Comparison of ENCODE assay signal across 10 mouse cellular contexts in the genomic region with DNA sequence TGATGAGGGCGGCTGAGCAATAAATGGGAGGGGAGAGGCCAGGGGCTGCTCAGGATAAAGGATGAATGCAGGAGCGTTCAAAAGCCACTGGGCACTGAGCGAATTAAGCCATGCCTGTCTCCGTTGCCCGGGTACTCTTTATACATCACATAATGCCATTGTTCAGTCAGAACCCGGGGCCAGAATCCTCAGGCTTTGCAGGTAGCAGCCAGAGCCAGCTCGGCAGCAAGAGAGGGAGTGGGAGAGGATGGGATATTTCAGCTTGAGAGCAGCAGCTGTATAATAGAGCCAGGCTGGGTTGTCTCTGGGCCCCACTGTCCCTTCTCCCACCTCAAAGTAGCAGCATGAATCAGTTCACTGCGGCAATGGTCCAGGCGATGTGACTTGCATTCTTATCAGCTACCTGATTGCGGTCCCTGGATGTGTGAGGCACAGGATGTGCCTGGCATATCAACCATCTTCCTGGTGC.
DNase-seq lines count a peak whose midpoint lies in the region; ATAC-seq and TF ChIP-seq lines count a peak whose summit lies in the region.
"Had no signal": no experiment of that assay in that cellular context is flagged by ENCODE, and none has a peak within 500 bp of the region (broad histone marks: within the 10 kb centered on the region; RNA-seq: fewer than 3 reads in every experiment).

No protein-coding gene starts in this region.

- TF ChIP-seq CTCF in hindbrain, postnatal 0 days (IDR thresholded peaks at IDR 0.05; ENCODE audit: low read depth) = no peak

- H3K27ac ChIP-seq in forebrain, embryonic 10.5 days = peak overlapping the region; percentile 93
- H3K27ac ChIP-seq in hindbrain, postnatal 0 days = peak overlapping the region; percentile 94
- H3K27ac ChIP-seq in midbrain, embryonic 14.5 days (replicated peaks; ENCODE audit: low read depth, low read length) = peak overlapping the region; percentile 99

- ATAC-seq in hindbrain, postnatal 0 days = peak; percentile 88
- ATAC-seq in midbrain, embryonic 14.5 days (ENCODE audit: low FRiP score, low TSS enrichment) = peak; percentile 82
- no peak for ATAC-seq in cerebellum, adult (ENCODE audit: insufficient number of reproducible peaks, low FRiP score, low TSS enrichment)

- H3K4me3 ChIP-seq in forebrain, embryonic 10.5 days = peak overlapping the region; percentile 30
- H3K4me3 ChIP-seq in hindbrain, postnatal 0 days (ENCODE audit: low read length) = no peak overlapping the region
- H3K4me3 ChIP-seq in midbrain, embryonic 14.5 days (replicated peaks; ENCODE audit: low read depth, low read length) = no peak overlapping the region

- no peak overlapping the region for H3K4me2 ChIP-seq in hindbrain, postnatal 0 days (ENCODE audit: low read depth, low read length)
- peak overlapping the region; percentile 43 for H3K4me2 ChIP-seq in midbrain, embryonic 14.5 days (ENCODE audit: low read length)

- DNase-seq in brain, adult 2 months (ENCODE audit: low read depth, low spot score) = peak; percentile 84
- peak; percentile 83 for DNase-seq in forebrain, embryonic 10.5 days (ENCODE audit: extremely low spot score, low spot score)
- DNase-seq in hindbrain, postnatal 0 days (ENCODE audit: low spot score) = peak; percentile 91
- DNase-seq in midbrain, embryonic 14.5 days = peak; percentile 93
- no peak for DNase-seq in spleen, postnatal 36 days (ENCODE audit: low spot score in 2 of 2)
- DNase-seq in ovary, postnatal 10 days (ENCODE audit: low spot score) = no peak
- DNase-seq in spleen, postnatal 4 days (ENCODE audit: low spot score in 2 of 2) = no peak
- DNase-seq: adrenal gland, adult 2 months; liver had no signal

- H3K9ac ChIP-seq in hindbrain, postnatal 0 days (replicated peaks; ENCODE audit: low read length) = peak overlapping the region; percentile 33; the same call in 1 of the 2 replicates
- peak overlapping the region; percentile 57 for H3K9ac ChIP-seq in midbrain, embryonic 14.5 days (replicated peaks; ENCODE audit: low read length)

- peaks cover 61% of the 10 kb centered on the region for H3K4me1 ChIP-seq in forebrain, embryonic 10.5 days
- peaks cover 35% of the 10 kb centered on the region for H3K4me1 ChIP-seq in hindbrain, postnatal 0 days (ENCODE audit: insufficient read depth, low read length)
- H3K4me1 ChIP-seq in midbrain, embryonic 14.5 days (ENCODE audit: control insufficient read depth, insufficient read depth, low read length) = peaks cover 43% of the 10 kb centered on the region

- no peaks in the 10 kb centered on the region for H3K36me3 ChIP-seq in forebrain, embryonic 10.5 days (replicated peaks)
- H3K36me3 ChIP-seq in hindbrain, postnatal 0 days (ENCODE audit: insufficient read depth, low read length) = no peaks in the 10 kb centered on the region
- no peaks in the 10 kb centered on the region for H3K36me3 ChIP-seq in midbrain, embryonic 14.5 days (ENCODE audit: control insufficient read depth, insufficient read depth, low read length)

- H3K9me3 ChIP-seq in forebrain, embryonic 10.5 days = no peaks in the 10 kb centered on the region
- no peaks in the 10 kb centered on the region for H3K9me3 ChIP-seq in hindbrain, postnatal 0 days (ENCODE audit: low read length)
- no peaks in the 10 kb centered on the region for H3K9me3 ChIP-seq in midbrain, embryonic 14.5 days (ENCODE audit: control insufficient read depth, low read length)

- WGBS in forebrain, embryonic 10.5 days = 32% methylated on average over 10 of the region's 10 CpGs
- 10% methylated on average over 10 of the region's 10 CpGs for WGBS in hindbrain, postnatal 0 days
- 2% methylated on average over 10 of the region's 10 CpGs for WGBS in midbrain, embryonic 14.5 days

- H3K27me3 ChIP-seq in forebrain, embryonic 10.5 days (ENCODE audit: poor library complexity, severe bottlenecking) = peaks cover 31% of the 10 kb centered on the region
- H3K27me3 ChIP-seq in hindbrain, postnatal 0 days (ENCODE audit: insufficient read depth, low read length) = no peaks in the 10 kb centered on the region
- H3K27me3 ChIP-seq in midbrain, embryonic 14.5 days (ENCODE audit: control insufficient read depth, insufficient read depth, low read length) = no peaks in the 10 kb centered on the region

Comparison
In these comparisons a context has a peak if more than half of its experiments do, and no peak if none do; other contexts are left out.
1. DNase-seq: peak in brain, adult 2 months (single experiment), forebrain, embryonic 10.5 days (single experiment), hindbrain, postnatal 0 days (single experiment) and midbrain, embryonic 14.5 days (single experiment); none in spleen, postnatal 36 days (0 of 2), ovary, postnatal 10 days (single experiment) and spleen, postnatal 4 days (0 of 2).
2. Peak in every context shown above with its lines, with median percentiles within 50 percentile points of each other: H3K27ac ChIP-seq.